ENCODE assay signal across 9 mouse cellular contexts in the genomic region with DNA sequence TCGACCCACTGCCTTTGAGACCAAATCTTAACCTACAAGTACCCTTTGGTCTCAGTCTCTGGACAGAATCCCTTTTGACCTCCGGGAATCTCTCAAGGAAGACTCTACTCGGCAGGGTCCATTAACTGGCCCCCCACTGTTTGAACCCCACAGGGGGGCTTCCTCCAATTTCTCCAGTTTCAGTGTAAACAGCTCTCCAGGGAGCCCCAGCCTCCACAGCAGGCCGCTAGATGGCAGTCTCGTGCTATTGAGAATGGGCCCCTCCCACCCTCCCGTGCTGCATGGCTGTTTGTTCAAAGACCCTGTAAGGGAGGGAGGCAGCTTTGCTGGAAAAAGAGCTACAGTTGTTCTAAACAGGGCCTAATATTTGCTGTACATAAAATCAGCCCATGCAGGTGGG. TPM values are rescaled to one million over a fixed set of nuclear protein-coding genes. Genes with fewer than 3 reads are reported as not detected.
DNase-seq lines count a peak whose midpoint lies in the region; ATAC-seq and TF ChIP-seq lines count a peak whose summit lies in the region.
"Had no signal": no experiment of that assay in that cellular context is flagged by ENCODE, and none has a peak within 500 bp of the region (broad histone marks: within the 10 kb centered on the region; RNA-seq: fewer than 3 reads in every experiment).

No protein-coding gene starts in this region.

- H3K27ac ChIP-seq in heart, embryonic 15.5 days, result peak overlapping the region; percentile 75
- H3K27ac ChIP-seq in lung, embryonic 14.5 days (ENCODE audit: low read depth), result peak overlapping the region; percentile 83

- ATAC-seq in heart, embryonic 15.5 days (replicated peaks; ENCODE audit: insufficient number of reproducible peaks, insufficient read depth, low FRiP score, low read depth), result 0 out of 2 replicates have a peak, but pooled peaks have one; percentile 15
- ATAC-seq in lung, embryonic 14.5 days (ENCODE audit: insufficient read depth), result peak; percentile 57

- H3K27me3 ChIP-seq in heart, embryonic 15.5 days, result no peaks in the 10 kb centered on the region
- H3K27me3 ChIP-seq in lung, embryonic 14.5 days (ENCODE audit: insufficient read depth, low read length), result no peaks in the 10 kb centered on the region

- 0 out of 2 replicates have a peak overlapping the region, but pooled peaks have one; percentile 5 for H3K4me2 ChIP-seq in heart, embryonic 15.5 days
- peak overlapping the region; percentile 25; the same call in 1 of the 2 replicates for H3K4me2 ChIP-seq in lung, embryonic 14.5 days

- H3K4me3 ChIP-seq in heart, embryonic 15.5 days, result no peak overlapping the region
- no peak overlapping the region for H3K4me3 ChIP-seq in lung, embryonic 14.5 days (ENCODE audit: low read depth, low read length)
- H3K4me3 ChIP-seq: erythroblast, embryonic 14.5 days had no signal

- DNase-seq in 416B (ENCODE audit: low read depth), result peak; percentile 47
- peak; percentile 43 for DNase-seq in adipocyte (ENCODE audit: low spot score)
- peak; percentile 79 for DNase-seq in embryo, embryonic 11.5 days (ENCODE audit: low read depth, low spot score)
- peak; percentile 90 to 91 for DNase-seq in kidney, postnatal 4 days
- peak; percentile 95 for DNase-seq in lung, embryonic 14.5 days
- peak; percentile 90 for DNase-seq in retina, embryonic 14.5 days (ENCODE audit: low spot score)
- DNase-seq in thymus, postnatal 25 days, result peak; percentile 73

- H3K36me3 ChIP-seq in heart, embryonic 15.5 days, result peaks cover 4% of the 10 kb centered on the region; the same call in 1 of the 2 replicates
- H3K36me3 ChIP-seq in lung, embryonic 14.5 days (ENCODE audit: insufficient read depth), result peaks cover 16% of the 10 kb centered on the region

- 16% methylated on average over 6 of the region's 6 CpGs for WGBS in heart, embryonic 15.5 days
- 6% methylated on average over 6 of the region's 6 CpGs for WGBS in lung, embryonic 14.5 days

- H3K4me1 ChIP-seq in heart, embryonic 15.5 days (replicated peaks), result peaks cover 55% of the 10 kb centered on the region
- peaks cover 48% of the 10 kb centered on the region for H3K4me1 ChIP-seq in lung, embryonic 14.5 days (ENCODE audit: insufficient read depth)

- H3K9ac ChIP-seq in heart, embryonic 15.5 days, result no peak overlapping the region
- peak overlapping the region; percentile 36 for H3K9ac ChIP-seq in lung, embryonic 14.5 days

- no peaks in the 10 kb centered on the region for H3K9me3 ChIP-seq in heart, embryonic 15.5 days (replicated peaks)
- no peaks in the 10 kb centered on the region for H3K9me3 ChIP-seq in lung, embryonic 14.5 days (ENCODE audit: low read depth, low read length)

- TF ChIP-seq CTCF in lung, embryonic 14.5 days (IDR thresholded peaks at IDR 0.05; ENCODE audit: low read depth), result peak; percentile 77

RNA-seq across cellular contexts. Expression of a gene that starts 5.4 kb away (rescaled TPM):
- polyA plus RNA-seq in heart, embryonic 15.5 days (2015; fragmentation: Nextera tagmentation; extraction: Ambion mirVana), result 17.0 and 18.7 TPM in 2 replicates
- polyA plus RNA-seq in lung, embryonic 14.5 days (2014; fragmentation: Nextera tagmentation; extraction: Ambion mirVana), result 20.3 and 31.0 TPM in 2 replicates

RNA-seq across cellular contexts. Expression of a gene that starts 39.2 kb away (rescaled TPM):
- 4.6 and 4.8 TPM in 2 replicates for polyA plus RNA-seq in heart, embryonic 15.5 days (2015; fragmentation: Nextera tagmentation; extraction: Ambion mirVana)
- 1.5 and 2.5 TPM in 2 replicates for polyA plus RNA-seq in lung, embryonic 14.5 days (2014; fragmentation: Nextera tagmentation; extraction: Ambion mirVana)
- polyA plus RNA-seq: erythroblast, embryonic 14.5 days had no signal

Comparison
In these comparisons a context has a peak if more than half of its experiments do, and no peak if none do; other contexts are left out.
1. DNase-seq: peak in every context shown above with its lines; median percentile 95 in lung, embryonic 14.5 days; 90 in kidney, postnatal 4 days; 90 in retina, embryonic 14.5 days; 79 in embryo, embryonic 11.5 days; 73 in thymus, postnatal 25 days; 47 in 416B; 43 in adipocyte.